Mouse (Mus musculus) adrenal gland, postnatal 36 days (tissue): ENCODE measurements around the gene Elp1. TPM values are rescaled to one million over a fixed set of nuclear protein-coding genes. Genes with fewer than 3 reads are reported as not detected.

Source experiments
- DNase-seq, 2 experiments: peaks; one replicate each; pipeline ENCODE4 v3.0.0; 2021; ENCODE audit warnings: mixed read lengths in 1 of 2
- total RNA-seq, 2 experiments: library from RNA; stranded (reverse); gene quantifications; 2 replicates each; pipeline ENCODE4 v1.2.3; 2021

Elp1 gene
- total RNA-seq, 2 experiments from 2014 or later = 26.9 to 33.0 TPM

- no peak for DNase-seq
Observed at GRCm38 (mm10) chr4:56713155-56713554, 89.0 kb downstream of the Elp1 start.

- DNase-seq = no peak
Observed at GRCm38 (mm10) chr4:56702234-56702633, 99.9 kb downstream of the Elp1 start.

Other genes with a start within 250 kb of the Elp1 start
- not detected for gene Gm26657, start 62.3 kb downstream of the Elp1 start, total RNA-seq
- gene Actl7b, start 60.9 kb downstream of the Elp1 start, total RNA-seq = under 1 TPM in 1 of 2 experiments, not detected in 1; 0.20 TPM
- gene Actl7a, start 58.9 kb downstream of the Elp1 start, total RNA-seq = not detected
- 10 to 100 TPM; 13.5 to 15.7 TPM for gene Fam206a, start within 50 bp of the Elp1 start, total RNA-seq
- 10 to 100 TPM; 24.3 to 33.9 TPM for gene Ctnnal1, start 62.9 kb upstream of the Elp1 start, total RNA-seq
- 10 to 100 TPM; 48.4 to 52.9 TPM for gene Tmem245, start 145.1 kb upstream of the Elp1 start, total RNA-seq
- gene Frrs1l, start 188.1 kb upstream of the Elp1 start, total RNA-seq = under 1 TPM; 0.23 to 0.40 TPM